In the genomic region with DNA sequence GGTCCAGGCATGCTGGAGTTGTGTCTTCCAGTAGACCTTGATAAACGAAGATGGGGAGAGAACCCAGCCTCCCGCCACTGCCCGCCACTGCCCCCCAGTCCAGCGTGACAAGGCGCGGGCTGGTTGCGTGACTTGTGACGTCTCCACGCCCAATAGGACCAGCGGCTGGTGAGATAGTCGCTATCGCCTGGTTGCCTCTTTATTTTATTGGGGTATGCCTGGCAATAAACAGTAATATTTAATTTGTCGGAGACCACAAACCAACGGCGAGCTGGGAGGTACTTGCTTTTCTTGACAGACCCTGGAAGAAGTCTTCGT, we compare ENCODE assay signal across 9 mouse cellular contexts. TPM values are rescaled to one million over a fixed set of nuclear protein-coding genes. Genes with fewer than 3 reads are reported as not detected.
DNase-seq lines count a peak whose midpoint lies in the region; ATAC-seq and TF ChIP-seq lines count a peak whose summit lies in the region.
"Had no signal": no experiment of that assay in that cellular context is flagged by ENCODE, and none has a peak within 500 bp of the region (broad histone marks: within the 10 kb centered on the region; RNA-seq: fewer than 3 reads in every experiment).

TSS of gene Tbx5 (plus strand) at position 190 of the 318 bp plus-strand sequence.

- H3K9ac ChIP-seq in heart, embryonic 16.5 days (ENCODE audit: low read length), result peak within 1 kb of the TSS; percentile 89
- H3K9ac ChIP-seq in liver, embryonic 14.5 days (replicated peaks), result no peak within 1 kb of the TSS
- no peak within 1 kb of the TSS for H3K9ac ChIP-seq in midbrain, postnatal 0 days (replicated peaks; ENCODE audit: low read length, poor library complexity, severe bottlenecking)

- peak within 1 kb of the TSS; percentile 73 for H3K4me2 ChIP-seq in heart, embryonic 16.5 days (ENCODE audit: low read depth, low read length)
- peak within 1 kb of the TSS; percentile 38 for H3K4me2 ChIP-seq in liver, embryonic 14.5 days (ENCODE audit: low read depth)
- no peak within 1 kb of the TSS for H3K4me2 ChIP-seq in midbrain, postnatal 0 days (ENCODE audit: low read depth, low read length, poor library complexity, severe bottlenecking)

- 16% methylated on average over 16 of the region's 16 CpGs for WGBS in heart, embryonic 16.5 days
- WGBS in liver, embryonic 14.5 days (ENCODE audit: insufficient replicate concordance), result 5% methylated on average over 16 of the region's 16 CpGs
- 1% methylated on average over 16 of the region's 16 CpGs for WGBS in midbrain, postnatal 0 days

- peak within 1 kb of the TSS; percentile 82 for H3K27ac ChIP-seq in heart, embryonic 16.5 days (ENCODE audit: low read length)
- H3K27ac ChIP-seq in liver, embryonic 14.5 days, result no peak within 1 kb of the TSS
- no peak within 1 kb of the TSS for H3K27ac ChIP-seq in midbrain, postnatal 0 days (ENCODE audit: low read depth, low read length)

- peaks cover 34% of the 10 kb centered on the region for H3K4me1 ChIP-seq in E14TG2a.4 (replicated peaks; ENCODE audit: low read depth, low read length)
- 0 out of 2 replicates have a peak, but pooled peaks cover 4% of the 10 kb centered on the region for H3K4me1 ChIP-seq in heart, embryonic 16.5 days (ENCODE audit: control insufficient read depth, insufficient read depth, low read length)
- no peaks in the 10 kb centered on the region for H3K4me1 ChIP-seq in liver, embryonic 14.5 days (replicated peaks; ENCODE audit: control insufficient read depth in 2 of 2, insufficient read depth in 2 of 2, low read length in 1 of 2)
- no peaks in the 10 kb centered on the region for H3K4me1 ChIP-seq in midbrain, postnatal 0 days (ENCODE audit: insufficient read depth, low read length)

- H3K27me3 ChIP-seq in E14TG2a.4 (ENCODE audit: insufficient read depth, low read length), result peaks cover 94% of the 10 kb centered on the region
- peaks cover 9% of the 10 kb centered on the region for H3K27me3 ChIP-seq in heart, embryonic 16.5 days (ENCODE audit: control insufficient read depth, insufficient read depth, low read length)
- H3K27me3 ChIP-seq in liver, embryonic 14.5 days (ENCODE audit: control insufficient read depth, insufficient read depth, low read length), result peaks cover 80% of the 10 kb centered on the region
- H3K27me3 ChIP-seq in midbrain, postnatal 0 days (ENCODE audit: insufficient read depth, low read length), result peaks cover 85% of the 10 kb centered on the region

- ATAC-seq in heart, embryonic 16.5 days (replicated peaks; ENCODE audit: extremely low read depth, insufficient read depth, low FRiP score), result no peak; the same call in 1 of the 2 replicates
- ATAC-seq in liver, embryonic 14.5 days (ENCODE audit: insufficient read depth), result no peak
- no peak for ATAC-seq in midbrain, postnatal 0 days (ENCODE audit: low FRiP score)

- H3K4me3 ChIP-seq in E14TG2a.4 (replicated peaks; ENCODE audit: low read length), result peak within 1 kb of the TSS; percentile 43; the same call in 1 of the 2 replicates
- H3K4me3 ChIP-seq in heart, embryonic 16.5 days (ENCODE audit: low read length), result peak within 1 kb of the TSS; percentile 56
- H3K4me3 ChIP-seq in liver, embryonic 14.5 days (ENCODE audit: insufficient read depth in 1 of 2, low read depth in 2 of 2, low read length in 2 of 2), result no peak within 1 kb of the TSS; a peak in 1 of 4 replicates
- no peak within 1 kb of the TSS for H3K4me3 ChIP-seq in midbrain, postnatal 0 days (ENCODE audit: low read depth, low read length)

- no peaks in the 10 kb centered on the region for H3K9me3 ChIP-seq in E14TG2a.4 (ENCODE audit: low read length)
- no peaks in the 10 kb centered on the region for H3K9me3 ChIP-seq in heart, embryonic 16.5 days (replicated peaks; ENCODE audit: control insufficient read depth, low read length)
- H3K9me3 ChIP-seq in liver, embryonic 14.5 days (ENCODE audit: control insufficient read depth, low read length), result no peaks in the 10 kb centered on the region
- no peaks in the 10 kb centered on the region for H3K9me3 ChIP-seq in midbrain, postnatal 0 days (ENCODE audit: low read length)

- H3K36me3 ChIP-seq in E14TG2a.4 (ENCODE audit: insufficient read depth, low read length), result no peaks in the 10 kb centered on the region
- H3K36me3 ChIP-seq in heart, embryonic 16.5 days (ENCODE audit: control insufficient read depth, insufficient read depth), result no peaks in the 10 kb centered on the region
- H3K36me3 ChIP-seq in liver, embryonic 14.5 days (replicated peaks; ENCODE audit: control insufficient read depth, insufficient read depth, low read depth), result no peaks in the 10 kb centered on the region
- H3K36me3 ChIP-seq in midbrain, postnatal 0 days (ENCODE audit: insufficient read depth, low read length), result no peaks in the 10 kb centered on the region

- no peak for TF ChIP-seq EP300 in liver, embryonic 14.5 days (IDR thresholded peaks at IDR 0.05; ENCODE audit: low read depth)

- TF ChIP-seq CTCF in E14TG2a.4 (conservative IDR thresholded peaks at IDR 0.05; ENCODE audit: low read length), result no peak
- TF ChIP-seq CTCF in liver, embryonic 14.5 days (IDR thresholded peaks at IDR 0.05; ENCODE audit: low read depth), result no peak
- no peak for TF ChIP-seq CTCF in midbrain, postnatal 0 days (IDR thresholded peaks at IDR 0.05)

- DNase-seq in ZHBTc4 (ENCODE audit: low read depth, low spot score), result peak; percentile 8
- DNase-seq in liver, embryonic 14.5 days (ENCODE audit: low read depth in 3 of 3, low spot score in 3 of 3), result no peak
- no peak for DNase-seq in right cerebral cortex, postnatal 10 days (ENCODE audit: low spot score in 2 of 2)
- no peak for DNase-seq in layer of hippocampus, adult 18-20 months (ENCODE audit: low spot score in 2 of 2)
- no peak for DNase-seq in midbrain, postnatal 0 days (ENCODE audit: low spot score)

RNA-seq across cellular contexts. Expression of gene Tbx5, which starts in this region (rescaled TPM):
- 30.5 and 36.3 TPM in 2 replicates for polyA plus RNA-seq in heart, embryonic 16.5 days (2015; fragmentation: Nextera tagmentation; extraction: Ambion mirVana)
- polyA plus RNA-seq in liver, embryonic 14.5 days (2012; rRNA removed), result 0.01 TPM in 1 of 2 replicates, not detected in the other
- polyA plus RNA-seq in liver, embryonic 14.5 days (2014; fragmentation: Nextera tagmentation; extraction: Ambion mirVana), result 0.03 TPM in 1 of 2 replicates, not detected in the other
- not detected for total RNA-seq in layer of hippocampus, adult 18-20 months (2021)
- total RNA-seq in midbrain, postnatal 0 days (2014; rRNA removed), result not detected in 2 replicates
- polyA plus RNA-seq in midbrain, postnatal 0 days (2015; fragmentation: Nextera tagmentation; extraction: Ambion mirVana), result 0.04 TPM in 1 of 2 replicates, not detected in the other
- total RNA-seq: left cerebral cortex, adult 8-10 months had no signal
- polyA plus RNA-seq: hindbrain, embryonic 11.5 days had no signal

Comparison
In these comparisons a context has a peak if more than half of its experiments do, and no peak if none do; other contexts are left out.
1. RNA of gene Tbx5 (polyA plus RNA-seq): 30.5 to 36.3 TPM in heart, embryonic 16.5 days; 0.04 TPM in midbrain, postnatal 0 days and 0.01 to 0.03 TPM in liver, embryonic 14.5 days; every median in the first group is over 10 times any median in the second.
2. H3K4me3 ChIP-seq: peak in E14TG2a.4 (single experiment) and heart, embryonic 16.5 days (single experiment); none in liver, embryonic 14.5 days (0 of 2) and midbrain, postnatal 0 days (single experiment).